Mouse (Mus musculus): ENCODE results near the gene Galk2.

Gene Galk2

DNA sequence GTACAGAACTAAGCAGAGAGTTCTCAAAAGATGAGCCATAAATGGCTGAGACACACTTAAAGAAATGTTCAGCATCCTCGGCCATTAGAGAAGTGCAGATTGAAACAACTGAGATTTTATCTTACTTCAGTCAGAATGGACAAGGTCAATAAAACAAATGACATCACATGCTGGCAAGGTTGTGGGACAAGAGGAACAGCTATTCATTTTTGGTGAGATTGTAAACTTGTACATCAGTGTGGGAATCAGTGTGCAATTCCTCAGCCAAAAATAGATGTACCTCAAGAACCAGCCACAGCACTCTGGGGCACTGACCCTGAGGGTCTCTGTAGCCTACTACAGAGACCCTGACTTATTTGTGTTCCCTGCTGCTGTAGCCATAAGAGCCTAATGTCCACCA is 84.4 kb downstream of the Galk2 start:
- no peak for DNase-seq (ENCODE audit: low spot score)

DNA sequence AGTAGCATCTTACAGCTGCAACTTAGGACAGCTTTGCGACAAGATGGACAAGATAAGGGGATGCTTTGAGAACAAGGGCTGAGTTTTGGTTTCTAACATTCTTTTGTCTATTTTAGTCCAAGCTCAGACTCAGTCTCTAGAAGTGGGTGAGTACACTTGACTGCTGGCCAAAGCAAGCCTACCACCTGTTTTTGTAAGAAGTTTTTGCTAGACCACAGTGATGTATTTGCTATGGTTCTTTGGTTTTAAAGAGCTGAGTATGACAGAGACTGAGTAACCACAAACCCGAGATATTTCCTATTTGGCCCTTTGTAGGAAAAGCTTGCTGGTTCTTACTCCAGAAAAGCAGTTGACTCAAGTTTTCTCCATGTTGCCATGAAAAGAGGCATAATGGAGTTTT is 89.3 kb downstream of the Galk2 start:
- no peak for DNase-seq (ENCODE audit: low spot score)

DNA sequence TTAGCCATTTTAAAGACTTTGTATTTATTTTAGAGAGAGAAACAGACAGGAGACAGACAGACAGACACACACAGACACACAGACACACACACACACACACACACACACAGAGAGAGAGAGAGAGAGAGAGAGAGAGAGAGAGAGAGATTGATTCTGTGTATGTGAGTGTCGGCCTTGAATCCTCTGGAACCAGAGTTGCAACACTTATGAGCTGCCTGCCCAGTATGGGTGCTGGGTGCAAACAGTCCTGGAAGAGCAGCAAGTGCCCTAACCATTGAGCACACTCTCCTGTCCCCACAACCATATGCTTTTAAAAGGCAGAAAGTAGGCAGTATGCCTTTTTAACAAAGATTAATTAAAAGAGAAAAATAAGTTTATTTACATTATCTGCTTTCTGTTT is 109.9 kb downstream of the Galk2 start:
- DNase-seq (ENCODE audit: low spot score) = no peak

DNA sequence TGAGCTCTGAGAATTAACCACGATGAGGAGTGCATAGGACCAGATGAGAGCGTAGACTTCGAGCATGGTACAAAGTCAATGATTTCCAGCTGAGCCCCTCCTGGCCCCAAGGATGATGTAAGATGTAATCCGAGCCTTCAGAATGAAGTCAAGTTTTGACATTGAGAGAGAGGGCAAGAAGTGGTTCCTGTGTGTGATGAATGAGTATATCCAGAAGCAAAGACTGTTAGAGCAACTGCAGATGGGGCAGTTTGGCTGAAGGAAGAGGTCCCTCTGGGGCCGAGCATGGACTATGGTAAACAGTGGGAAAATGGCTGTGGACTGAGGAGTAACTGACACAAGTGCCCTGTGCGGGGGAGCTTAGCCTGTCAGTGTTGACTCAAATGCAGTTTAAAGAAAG is 114.3 kb downstream of the Galk2 start:
- DNase-seq (ENCODE audit: low spot score) = peak; percentile 68

DNA sequence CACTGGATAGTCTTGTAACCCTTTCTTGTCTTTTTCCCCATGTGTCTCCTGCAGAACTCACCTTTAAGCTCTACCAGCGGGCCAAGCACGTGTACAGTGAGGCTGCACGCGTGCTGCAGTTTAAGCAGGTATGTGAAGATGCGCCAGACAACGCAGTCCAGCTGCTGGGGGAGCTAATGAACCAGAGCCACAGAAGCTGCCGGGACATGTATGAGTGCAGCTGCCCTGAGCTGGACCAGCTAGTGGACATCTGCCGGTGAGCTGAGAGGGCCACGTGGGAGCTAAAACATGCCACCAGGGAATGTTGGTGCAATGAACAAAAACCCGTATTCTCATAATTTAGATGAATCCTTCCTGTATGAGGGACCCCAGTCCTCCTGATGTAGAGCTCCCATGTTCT is 116.3 kb downstream of the Galk2 start:
- no peak for DNase-seq (ENCODE audit: low spot score)

DNA sequence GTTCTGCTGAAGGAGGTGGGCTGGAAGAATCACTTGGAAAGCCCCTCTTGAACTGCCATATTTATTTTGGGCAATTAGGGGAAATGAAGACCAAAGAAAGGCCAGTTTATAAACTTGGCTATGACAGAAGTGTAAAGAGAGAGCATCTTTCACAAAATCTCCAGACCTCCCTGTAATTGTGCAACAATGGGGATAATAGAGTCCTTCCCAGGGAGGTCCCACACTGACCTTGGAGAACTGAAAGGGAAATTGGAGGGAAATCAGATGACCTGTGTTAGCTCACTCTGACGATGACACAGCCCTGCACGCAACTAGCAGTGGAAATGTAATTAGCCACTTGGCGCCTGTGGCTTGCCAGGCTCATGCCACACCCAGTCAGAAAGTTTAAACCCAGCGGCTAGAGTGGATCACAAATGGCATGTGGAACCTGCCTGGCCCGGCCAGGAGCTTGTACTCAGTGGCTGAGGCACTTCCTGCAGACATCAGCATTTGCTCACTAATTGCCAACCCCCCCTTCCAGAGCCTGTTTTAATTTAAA is 117.0 kb downstream of the Galk2 start:
- peak; percentile 12 for DNase-seq (ENCODE audit: low spot score)

DNA sequence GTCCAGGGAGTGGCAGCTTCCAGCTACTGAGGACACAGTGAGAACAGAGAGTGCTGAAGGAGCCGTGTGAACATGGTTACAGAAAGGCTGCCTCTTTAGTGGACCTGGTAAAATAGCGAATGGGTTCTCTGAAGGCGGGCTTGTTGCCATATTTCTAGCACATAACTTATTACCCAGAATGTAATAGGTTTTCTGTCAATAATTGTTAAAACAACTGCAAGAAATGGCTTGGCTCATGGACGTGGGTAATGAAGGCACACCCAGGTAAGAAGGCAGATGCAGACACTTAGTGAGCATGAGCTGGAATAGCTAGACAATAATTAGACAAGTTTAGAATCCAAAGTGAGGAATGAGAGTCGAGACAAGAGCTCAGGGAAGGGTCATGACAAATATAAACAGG is 143.4 kb downstream of the Galk2 start:
- no peak for DNase-seq (ENCODE audit: low spot score)

DNA sequence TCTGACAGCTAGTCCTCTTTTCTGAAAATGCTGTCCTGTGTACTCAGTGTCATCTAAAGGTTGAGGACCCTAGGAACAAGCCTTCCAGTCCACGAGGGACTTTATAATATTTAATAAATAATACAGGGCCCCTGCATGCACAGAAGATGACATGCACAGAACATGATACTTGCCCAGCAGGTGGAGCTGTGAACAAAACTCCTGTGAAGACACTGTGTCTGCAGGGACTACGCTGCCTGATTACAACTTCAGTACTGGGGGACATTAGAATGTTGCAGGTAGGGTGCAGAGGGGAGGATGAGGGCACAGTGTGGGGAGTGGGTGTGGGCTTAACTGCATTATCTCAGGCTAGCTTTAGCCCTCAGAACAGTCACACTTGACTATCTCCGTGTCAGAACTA is 147.2 kb downstream of the Galk2 start:
- peak; percentile 72 for DNase-seq (ENCODE audit: low spot score)

DNA sequence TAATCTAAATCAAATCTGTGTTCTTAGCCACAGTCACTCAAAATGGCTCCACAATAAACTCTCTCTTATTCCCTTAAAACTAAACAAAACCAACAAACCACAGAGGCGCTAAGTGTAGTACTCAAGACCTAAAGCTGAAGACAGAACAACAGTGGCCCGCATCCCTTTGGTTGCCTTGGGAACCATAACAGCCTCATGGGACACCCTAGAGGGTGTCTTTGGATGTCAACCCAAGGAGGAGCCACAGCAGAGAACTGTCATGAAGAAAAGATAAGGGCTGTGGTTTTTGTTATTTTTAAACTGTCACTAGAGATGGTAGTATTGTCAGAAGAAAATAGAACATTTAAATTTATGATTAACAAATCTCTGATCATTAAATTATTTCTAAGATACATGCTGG is 147.8 kb downstream of the Galk2 start:
- DNase-seq (ENCODE audit: low spot score) = no peak

DNA sequence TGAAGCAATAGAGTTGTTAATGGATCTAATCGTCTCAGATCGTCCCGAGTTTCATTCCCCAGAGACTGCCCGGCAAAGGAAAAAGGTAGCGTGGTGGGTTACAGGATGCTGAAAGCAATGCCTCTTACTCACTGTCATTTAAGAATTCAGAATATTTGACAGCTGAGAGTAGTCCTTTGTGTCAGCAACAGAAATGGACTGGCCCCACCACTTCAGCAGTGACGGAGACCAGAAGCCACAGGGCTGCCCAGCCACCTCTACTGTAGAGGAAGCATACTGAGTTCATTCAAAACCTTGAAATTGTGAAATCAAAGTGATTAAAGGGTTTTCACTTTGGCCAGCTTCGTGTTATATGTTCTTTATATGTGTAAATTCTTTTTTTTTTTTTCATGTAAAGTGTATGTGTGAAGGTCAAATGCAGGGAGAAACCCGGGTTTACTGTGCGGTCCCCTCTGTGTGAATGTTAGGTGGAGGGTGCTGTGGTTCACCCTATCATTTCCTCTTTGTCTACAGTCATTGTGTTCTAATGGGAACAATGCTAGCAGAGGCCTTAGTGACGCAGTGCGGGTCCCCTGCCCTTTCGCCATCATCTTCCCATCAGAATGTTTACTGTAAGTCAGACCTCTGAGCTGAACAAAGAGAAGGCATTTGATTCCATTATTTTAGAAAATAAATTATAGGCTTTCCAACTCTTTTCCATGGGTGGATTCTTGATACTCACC is 156.2 kb downstream of the Galk2 start:
- DNase-seq (ENCODE audit: low spot score) = peak; percentile 19

DNA sequence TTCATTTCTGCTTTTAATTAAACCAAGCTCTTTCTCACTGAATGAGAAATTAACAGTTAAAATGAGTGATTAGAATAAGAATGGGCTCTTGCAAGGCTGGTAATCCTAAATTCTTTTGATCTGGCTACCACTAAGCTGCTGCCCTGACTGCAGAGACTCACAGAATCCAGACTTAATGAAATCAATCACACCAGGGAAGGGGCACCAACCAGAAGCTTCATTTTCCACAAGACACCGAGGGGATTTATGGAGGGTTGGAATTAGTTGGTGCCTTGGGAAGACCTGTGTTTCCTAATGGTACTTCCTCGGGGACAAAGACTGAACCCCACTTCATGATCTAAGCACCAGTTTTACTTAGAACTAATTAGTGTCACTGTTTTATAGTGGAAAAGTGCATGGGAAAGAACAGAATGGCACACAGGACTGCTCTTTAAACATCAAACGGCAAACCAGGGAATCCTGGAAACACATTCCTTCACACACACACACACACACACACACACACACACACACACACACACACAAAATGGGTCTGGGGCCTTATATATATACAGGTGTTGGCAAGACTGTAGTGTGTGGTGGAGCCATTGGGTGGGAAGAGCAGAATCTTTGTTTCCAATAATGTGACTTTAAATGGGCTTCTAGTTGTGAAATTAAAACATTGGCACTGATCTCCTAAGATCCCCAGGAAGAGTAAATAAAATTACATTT is 157.0 kb downstream of the Galk2 start:
- peak; percentile 15 for DNase-seq (ENCODE audit: low spot score)

DNA sequence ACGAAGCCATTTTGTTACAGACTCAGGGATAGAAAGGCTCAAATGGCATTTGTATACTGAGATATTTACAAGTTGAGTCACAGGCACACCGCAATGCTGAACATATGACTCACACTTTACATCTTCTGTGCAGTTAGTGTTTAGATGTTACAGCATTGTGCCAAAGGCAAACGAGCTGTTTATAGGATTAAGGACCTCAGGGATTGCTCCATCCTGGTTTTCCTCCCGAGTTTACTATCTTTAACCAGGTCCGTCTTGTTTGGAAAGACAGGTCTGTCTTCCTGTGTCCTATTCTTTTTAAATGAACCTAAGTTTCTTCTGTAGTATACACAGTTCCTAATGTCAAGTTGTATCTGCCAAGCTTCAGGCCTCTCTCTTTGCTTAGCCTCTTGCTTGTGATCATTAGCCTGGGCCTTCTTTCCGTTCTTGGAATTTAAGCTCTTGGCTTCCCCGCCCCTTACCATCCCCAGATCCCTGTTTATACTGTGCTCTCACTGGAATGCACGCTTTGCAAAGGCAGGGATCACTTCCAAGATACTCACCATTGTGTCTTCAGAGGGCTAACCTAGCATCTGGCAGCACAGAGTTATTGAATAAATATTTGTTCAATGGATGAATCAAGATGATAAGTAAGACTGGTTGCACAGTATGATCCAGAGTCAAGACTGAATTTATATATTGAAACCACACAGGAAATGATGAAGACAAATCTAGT is 172.4 kb downstream of the Galk2 start:
- no peak for DNase-seq (ENCODE audit: low spot score)

DNA sequence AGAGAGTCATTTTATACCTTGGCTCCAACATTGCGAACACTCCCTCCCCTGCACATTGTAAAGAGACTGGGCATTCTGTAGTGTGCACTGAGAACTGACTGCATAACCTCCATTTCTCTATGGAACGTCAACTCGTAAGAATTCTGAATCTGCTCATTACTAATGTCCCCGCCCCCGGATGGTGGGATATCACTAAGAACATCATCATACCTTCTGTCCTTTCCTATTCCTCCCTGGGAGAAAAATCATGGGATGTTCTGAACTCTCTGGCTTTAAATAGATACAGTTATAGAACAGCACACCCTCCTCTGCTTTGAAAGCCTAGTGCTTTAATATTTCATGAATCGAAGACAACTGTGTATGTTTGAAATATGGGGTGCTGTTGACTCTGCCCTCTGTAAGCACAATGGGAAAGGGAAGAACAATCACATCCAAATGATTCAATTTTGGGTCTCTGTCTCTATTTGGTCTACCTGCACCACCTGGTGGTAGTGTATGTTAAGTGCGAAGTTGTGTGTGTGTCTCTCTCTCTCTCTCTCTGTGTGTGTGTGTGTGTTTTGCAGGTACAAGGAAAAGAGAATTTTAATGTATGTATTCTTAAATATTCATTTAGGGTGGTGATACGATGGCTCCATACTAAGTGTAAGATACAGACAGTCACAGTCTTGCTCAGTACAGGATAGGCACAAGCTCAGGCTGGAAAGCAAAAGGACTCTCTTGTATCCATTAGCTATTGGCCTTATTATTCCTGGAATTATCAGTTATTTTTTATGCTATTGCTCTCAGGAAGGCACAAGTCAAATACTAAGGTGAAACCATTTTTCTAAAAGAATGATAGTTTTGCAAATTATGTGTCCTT is 174.4 kb downstream of the Galk2 start:
- peak; percentile 52 for DNase-seq (ENCODE audit: low spot score)
